Mouse (Mus musculus) CH12.LX (cell line): ENCODE measurements around the gene Ttc39b. TPM values are rescaled to one million over a fixed set of nuclear protein-coding genes. Genes with fewer than 3 reads are reported as not detected.

Source experiments
- DNase-seq: peaks from one replicate; pipeline ENCODE4 v3.0.0-alpha.2; 2013; ENCODE audit errors: extremely low read depth
- H3K27ac ChIP-seq: 2 replicates; pipeline ENCODE4 v1.5.1; 2012; ENCODE audit warnings: low read depth, mild to moderate bottlenecking, control low read depth, moderate library complexity; ENCODE audit not compliant: insufficient read depth
- H3K27me3 ChIP-seq: replicated peaks from 2 replicates; pipeline ENCODE3; 2012; ENCODE audit warnings: inconsistent platforms
- H3K36me3 ChIP-seq, 2 experiments: replicated peaks in 1 of 2; 2 replicates each; pipeline versions ENCODE3 to v1.6.1; 2012; ENCODE audit warnings: inconsistent platforms in 1 of 2, low read length in 1 of 2, mild to moderate bottlenecking in 1 of 2, mixed read lengths in 1 of 2, moderate library complexity in 1 of 2; ENCODE audit not compliant: control insufficient read depth in 1 of 2, insufficient read depth in 1 of 2
- H3K4me1 ChIP-seq, 2 experiments: 2 replicates each; pipeline ENCODE4 v1.6.1; 2012; ENCODE audit warnings: inconsistent platforms in 1 of 2, moderate library complexity in 1 of 2; ENCODE audit not compliant: insufficient read depth in 2 of 2, control insufficient read depth in 1 of 2
- H3K4me2 ChIP-seq: 2 replicates; pipeline ENCODE4 v1.6.1; 2012; ENCODE audit warnings: low read depth, mild to moderate bottlenecking, control low read depth; ENCODE audit not compliant: poor library complexity, insufficient read depth, severe bottlenecking
- H3K4me3 ChIP-seq, 3 experiments: fragments of 150-350 bp in 1 of 3; sonication (generic) in 1 of 3; replicated peaks in 1 of 3; 2 replicates each; pipeline versions ENCODE3 to v1.5.1; 2011 to 2012; ENCODE audit warnings: low read depth in 2 of 3, low read length in 2 of 3, mild to moderate bottlenecking in 2 of 3, moderate library complexity in 2 of 3, control low read depth in 1 of 3, improper control_type of control experiment in 1 of 3, inconsistent platforms in 1 of 3, mixed read lengths in 1 of 3; ENCODE audit not compliant: poor library complexity in 1 of 3
- H3K79me2 ChIP-seq: replicated peaks from 2 replicates; pipeline ENCODE4 v1.6.1; 2012; ENCODE audit warnings: mild to moderate bottlenecking, moderate library complexity; ENCODE audit not compliant: control insufficient read depth, poor library complexity, insufficient read depth, severe bottlenecking; ENCODE audit errors: extremely low read depth
- H3K9ac ChIP-seq: 2 replicates; pipeline ENCODE4 v1.6.1; 2012; ENCODE audit warnings: low read depth, mild to moderate bottlenecking, control low read depth, moderate library complexity; ENCODE audit not compliant: insufficient read depth
- H3K9me3 ChIP-seq: replicated peaks from 2 replicates; pipeline ENCODE3; 2012; ENCODE audit warnings: low read length, inconsistent platforms, mixed read lengths
- BHLHE40 ChIP-seq: IDR thresholded peaks from 2 replicates; pipeline ENCODE4 v1.6.1; 2011; ENCODE audit warnings: mild to moderate bottlenecking, low read depth, low read length, improper control_type of control experiment
- E2F4 ChIP-seq: IDR thresholded peaks from 2 replicates; pipeline ENCODE4 v1.6.1; 2011; ENCODE audit warnings: low read depth, low read length, improper control_type of control experiment; ENCODE audit not compliant: insufficient replicate concordance
- ELF1 ChIP-seq: IDR thresholded peaks from 2 replicates; pipeline ENCODE4 v1.6.1; 2014; ENCODE audit warnings: low read depth, mild to moderate bottlenecking, inconsistent platforms, low read length, improper control_type of control experiment
- EP300 ChIP-seq: IDR thresholded peaks from 2 replicates; pipeline ENCODE4 v1.6.1; 2011; ENCODE audit warnings: low read length, improper control_type of control experiment
- HCFC1 ChIP-seq: IDR thresholded peaks from 2 replicates; pipeline ENCODE4 v1.6.1; 2012; ENCODE audit warnings: low read depth, mild to moderate bottlenecking, inconsistent platforms, low read length, improper control_type of control experiment
- IRF4 ChIP-seq: IDR thresholded peaks from 2 replicates; pipeline ENCODE4 v1.6.1; 2014; ENCODE audit warnings: low read depth, mild to moderate bottlenecking, inconsistent platforms, low read length, improper control_type of control experiment
- KAT2A ChIP-seq: IDR thresholded peaks from 2 replicates; pipeline ENCODE4 v1.6.1; 2012; ENCODE audit warnings: low read length, improper control_type of control experiment, inconsistent platforms; ENCODE audit not compliant: insufficient replicate concordance
- MAFK ChIP-seq: IDR thresholded peaks from 2 replicates; pipeline ENCODE4 v1.6.1; 2011; ENCODE audit warnings: low read length, improper control_type of control experiment; ENCODE audit not compliant: insufficient replicate concordance
- MAX ChIP-seq: IDR thresholded peaks from 2 replicates; pipeline ENCODE4 v1.6.1; 2011; ENCODE audit warnings: low read length, improper control_type of control experiment
- MYC ChIP-seq: IDR thresholded peaks from 2 replicates; pipeline ENCODE4 v1.6.1; 2011; ENCODE audit warnings: low read depth, mild to moderate bottlenecking, improper control_type of control experiment, low read length
- NELFE ChIP-seq: IDR thresholded peaks from 2 replicates; pipeline ENCODE4 v1.6.1; 2011; ENCODE audit warnings: low read depth, low read length, improper control_type of control experiment
- NRF1 ChIP-seq: IDR thresholded peaks from 2 replicates; pipeline ENCODE4 v1.6.1; 2014; ENCODE audit warnings: low read depth, mild to moderate bottlenecking, inconsistent platforms, low read length, improper control_type of control experiment, moderate library complexity
- POLR2A ChIP-seq: IDR thresholded peaks from 2 replicates; pipeline ENCODE4 v1.6.1; 2011; ENCODE audit warnings: low read depth, mild to moderate bottlenecking, improper control_type of control experiment, low read length
- RAD21 ChIP-seq: IDR thresholded peaks from 2 replicates; pipeline ENCODE4 v1.6.1; 2011; ENCODE audit warnings: low read depth, mild to moderate bottlenecking, low read length, improper control_type of control experiment, moderate library complexity
- SIN3A ChIP-seq: IDR thresholded peaks from 2 replicates; pipeline ENCODE4 v1.6.1; 2012; ENCODE audit warnings: low read length, improper control_type of control experiment, inconsistent platforms
- TCF12 ChIP-seq: IDR thresholded peaks from 2 replicates; pipeline ENCODE4 v1.6.1; 2014; ENCODE audit warnings: low read depth, mild to moderate bottlenecking, inconsistent platforms, low read length, improper control_type of control experiment
- UBTF ChIP-seq: IDR thresholded peaks from 2 replicates; pipeline ENCODE4 v1.6.1; 2012; ENCODE audit warnings: low read depth, mild to moderate bottlenecking, inconsistent platforms, low read length, improper control_type of control experiment, moderate library complexity
- USF2 ChIP-seq: conservative IDR thresholded peaks from 2 replicates; pipeline ENCODE4 v1.6.1; 2011; ENCODE audit warnings: low read depth, low read length, improper control_type of control experiment
- ZC3H11A ChIP-seq: IDR thresholded peaks from 2 replicates; pipeline ENCODE4 v1.6.1; 2012; ENCODE audit warnings: low read depth, mild to moderate bottlenecking, inconsistent platforms, low read length, improper control_type of control experiment
- ZMIZ1 ChIP-seq: IDR thresholded peaks from 2 replicates; pipeline ENCODE4 v1.6.1; 2012; ENCODE audit warnings: low read depth, mild to moderate bottlenecking, inconsistent platforms, low read length, improper control_type of control experiment
- ZNF384 ChIP-seq: IDR thresholded peaks from 2 replicates; pipeline ENCODE4 v1.6.1; 2012; ENCODE audit warnings: low read depth, low read length, improper control_type of control experiment, inconsistent platforms
- dilution Hi-C: fragments of 300-500 bp; cut with MboI; formaldehyde crosslinking; loops from 2 replicates; pipeline ENCODE4 v1.14.3; 2020; ENCODE audit warnings: low sequenced_read_pairs; ENCODE audit not compliant: extremely low pct_unique_long_range_greater_than_20kb, extremely low pct_ligation_motif_present
- in situ Hi-C: fragments of 300-500 bp; cut with MboI; formaldehyde crosslinking; loops from 3 replicates; pipeline ENCODE4 v1.14.3; 2019; ENCODE audit warnings: low sequenced_read_pairs, low pct_ligation_motif_present, low pct_unique_long_range_greater_than_20kb, mixed read lengths
- polyA plus RNA-seq: library from polyadenylated mRNA; unstranded; fragments of >175 nt; gene quantifications from 2 replicates; pipeline ENCODE4 v1.2.1, GENCODE M21; 2012; ENCODE audit warnings: low read depth; ENCODE audit not compliant: insufficient read length
- total RNA-seq, 2 experiments: library from RNA; depleted of rRNA; stranded (reverse); fragments of 300-350 nt in 1 of 2; fragments of >200 nt in 1 of 2; gene quantifications; 2 replicates each; pipeline ENCODE4 v1.2.3; 2012 to 2014

Ttc39b gene
- total and polyA plus RNA-seq, 3 experiments, result 12.6 to 16.7 (median 15.7) TPM

DNA sequence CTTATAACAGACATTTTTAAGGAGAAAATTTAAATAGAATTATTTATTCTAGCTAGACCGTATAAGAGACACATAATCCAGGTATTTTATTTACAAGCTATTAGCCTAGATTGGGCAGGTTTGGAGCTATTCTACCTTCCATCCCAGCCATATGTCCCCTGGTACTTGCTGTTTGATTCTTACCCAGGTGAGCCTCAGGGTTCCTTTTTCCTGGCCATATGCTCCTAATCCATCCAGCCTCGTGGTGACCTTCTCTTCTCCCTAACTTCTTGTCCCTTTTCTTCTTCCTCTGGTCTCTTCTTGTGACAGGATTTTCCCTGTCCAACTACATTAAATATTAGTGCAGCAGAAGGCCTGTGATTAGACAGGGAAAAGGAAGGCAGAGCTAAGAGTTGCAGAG lies 134.3 kb downstream of the Ttc39b start:
- Histone ChIP-seq H3K4me3 (no peak overlapping the region), H3K9me3 (no peaks in the 10 kb centered on the region), H3K9ac (no peak overlapping the region), H3K4me1 (no peaks in the 10 kb centered on the region; a peak in 1 of 4 replicates), H3K79me2 (no peaks in the 10 kb centered on the region), H3K4me2 (no peak overlapping the region), H3K27me3 (no peaks in the 10 kb centered on the region), H3K36me3 (no peaks in the 10 kb centered on the region), H3K27ac (no peak overlapping the region)
- DNase-seq, result no peak
- TF ChIP-seq ZNF384 (no peak), RAD21 (no peak), MYC (no peak), NELFE (no peak), SIN3A (no peak)
- in situ Hi-C loops (no loop called here), dilution Hi-C loops (no loop called here)

DNA sequence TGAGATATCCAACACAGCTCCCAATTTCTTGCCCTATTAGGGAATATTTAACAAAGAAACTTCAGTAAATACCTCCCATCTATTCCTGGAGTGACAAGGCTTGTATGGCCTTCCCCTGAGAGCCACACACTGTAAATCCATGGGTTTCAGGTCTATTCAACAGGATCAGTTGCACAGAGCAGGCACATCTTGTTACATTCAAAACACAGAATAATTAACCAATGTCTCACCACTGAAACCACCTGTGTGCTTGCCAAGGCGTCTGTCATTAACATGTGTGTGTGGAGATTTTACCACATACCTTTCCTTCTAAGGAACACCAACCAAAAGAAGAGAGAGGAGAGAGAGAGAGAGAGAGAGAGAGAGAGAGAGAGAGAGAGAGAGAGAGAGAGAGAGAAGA lies 136.7 kb downstream of the Ttc39b start:
- Histone ChIP-seq H3K27me3 (no peaks in the 10 kb centered on the region), H3K4me1 (no peaks in the 10 kb centered on the region), H3K27ac (no peak overlapping the region), H3K9me3 (no peaks in the 10 kb centered on the region), H3K79me2 (no peaks in the 10 kb centered on the region), H3K36me3 (no peaks in the 10 kb centered on the region), H3K4me2 (no peak overlapping the region), H3K4me3 (no peak overlapping the region), H3K9ac (no peak overlapping the region)
- dilution Hi-C loops (no loop called here), in situ Hi-C loops (no loop called here)
- TF ChIP-seq KAT2A (no peak), USF2 (no peak), ZMIZ1 (no peak), MYC (no peak), MAFK (no peak), HCFC1 (no peak), TCF12 (no peak), NELFE (no peak), ELF1 (no peak), MAX (no peak), IRF4 (no peak), POLR2A (no peak), UBTF (no peak), EP300 (no peak), ZC3H11A (no peak), NRF1 (no peak), SIN3A (no peak), E2F4 (no peak), RAD21 (no peak), BHLHE40 (no peak)
- no peak for DNase-seq
